Mouse (Mus musculus): ENCODE results near the gene Cfap65.

Gene Cfap65

GRCm38 (mm10) chr1:74936221-74936830 is 927 bp upstream of the Cfap65 start:
- no peak for DNase-seq (ENCODE audit: low spot score)

GRCm38 (mm10) chr1:74927621-74928296 is 7.6 kb downstream of the Cfap65 start:
- DNase-seq (ENCODE audit: low spot score), result no peak

- no peak for DNase-seq (ENCODE audit: low spot score)
Measured at GRCm38 (mm10) chr1:74926721-74927120, 8.7 kb downstream of the Cfap65 start.

GRCm38 (mm10) chr1:74924464-74924863 is 10.9 kb downstream of the Cfap65 start:
- DNase-seq (ENCODE audit: low spot score), result no peak

GRCm38 (mm10) chr1:74915706-74916105 is 19.7 kb downstream of the Cfap65 start:
- no peak for DNase-seq (ENCODE audit: low spot score)

- DNase-seq (ENCODE audit: low spot score), result no peak
Measured at GRCm38 (mm10) chr1:74902191-74902590, 33.2 kb downstream of the Cfap65 start.

- DNase-seq (ENCODE audit: low spot score), result no peak
Measured at GRCm38 (mm10) chr1:74901686-74902085, 33.7 kb downstream of the Cfap65 start.

- DNase-seq (ENCODE audit: low spot score), result no peak
Measured at GRCm38 (mm10) chr1:74900341-74901285, 34.8 kb downstream of the Cfap65 start.

- no peak for DNase-seq (ENCODE audit: low spot score)
Measured at GRCm38 (mm10) chr1:74898656-74899431, 36.6 kb downstream of the Cfap65 start.

- no peak for DNase-seq (ENCODE audit: low spot score)
Measured at GRCm38 (mm10) chr1:74897976-74898375, 37.4 kb downstream of the Cfap65 start.

- DNase-seq (ENCODE audit: low spot score), result no peak
Measured at GRCm38 (mm10) chr1:74894966-74895365, 40.4 kb downstream of the Cfap65 start.

GRCm38 (mm10) chr1:74893134-74893855 is 42.1 kb downstream of the Cfap65 start, which contains the start of gene Cryba2:
Gene Cryba2 (minus strand): TSS chr1:74893143.
- no peak for DNase-seq (ENCODE audit: low spot score)

GRCm38 (mm10) chr1:74892351-74893133 is 42.9 kb downstream of the Cfap65 start:
- no peak for DNase-seq (ENCODE audit: low spot score)

- DNase-seq (ENCODE audit: low spot score), result no peak
Measured at GRCm38 (mm10) chr1:74891513-74891912, 43.9 kb downstream of the Cfap65 start.

GRCm38 (mm10) chr1:74885369-74886042 is 49.9 kb downstream of the Cfap65 start, which contains the start of gene Fev:
Gene Fev (minus strand): TSS chr1:74885419.
- no peak for DNase-seq (ENCODE audit: low spot score)

- DNase-seq (ENCODE audit: low spot score), result no peak
Measured at GRCm38 (mm10) chr1:74884196-74885141, 50.9 kb downstream of the Cfap65 start.

GRCm38 (mm10) chr1:74883441-74883840 is 52.0 kb downstream of the Cfap65 start:
- DNase-seq (ENCODE audit: low spot score), result no peak

- DNase-seq (ENCODE audit: low spot score), result no peak
Measured at GRCm38 (mm10) chr1:74882828-74883227, 52.6 kb downstream of the Cfap65 start.
